Mouse (Mus musculus): ENCODE results near the gene Zfyve27. TPM values are rescaled to one million over a fixed set of nuclear protein-coding genes. Genes with fewer than 3 reads are reported as not detected.

Gene Zfyve27
- total RNA-seq, 2 experiments from 2014 or later, result 61.4 to 63.9 TPM

DNA sequence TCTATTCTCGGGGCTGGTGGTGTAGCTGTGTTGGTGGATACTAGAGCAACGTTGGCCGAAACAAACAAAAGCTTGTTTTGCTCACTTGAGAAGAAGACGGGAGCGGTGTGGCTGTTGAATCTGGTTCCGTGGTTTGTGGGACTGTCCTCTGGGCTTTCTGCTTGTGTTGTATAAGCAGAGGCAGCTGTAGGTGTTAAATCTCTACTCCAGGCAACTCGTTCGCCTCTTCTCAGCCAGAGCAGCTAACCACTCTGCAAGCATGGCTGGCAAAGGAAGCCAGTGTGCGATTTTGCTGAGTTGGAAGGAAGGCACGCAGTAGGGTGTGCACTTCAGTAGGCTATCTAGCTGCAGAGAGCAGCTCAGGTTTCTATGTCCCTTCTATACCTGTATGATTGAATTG is 62.7 kb downstream of the Zfyve27 start:
- DNase-seq (ENCODE audit: low spot score in 2 of 2), result no peak

GRCm38 (mm10) chr19:42229499-42230287 is 65.9 kb downstream of the Zfyve27 start:
- no peak for DNase-seq (ENCODE audit: low spot score in 2 of 2)

DNA sequence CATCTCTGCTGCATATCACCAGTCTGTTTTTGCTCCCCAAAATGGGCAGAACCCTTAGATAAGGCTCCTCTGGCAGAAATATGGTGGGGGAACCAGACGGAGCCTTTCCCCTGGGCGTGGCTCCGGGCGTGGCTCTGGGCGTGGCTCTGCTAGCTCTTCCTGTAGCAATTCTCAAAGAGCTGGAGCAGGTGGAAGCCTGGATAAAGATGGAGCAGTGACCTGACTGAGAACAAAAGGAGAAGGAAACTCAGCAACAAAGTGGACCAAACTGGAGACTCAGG is 66.5 kb downstream of the Zfyve27 start:
- DNase-seq (ENCODE audit: low spot score in 2 of 2), result no peak

- DNase-seq (ENCODE audit: low spot score in 2 of 2), result no peak
These were observed 67.2 kb downstream of the Zfyve27 start for GRCm38 (mm10) chr19:42230986-42231385.

- no peak for DNase-seq (ENCODE audit: low spot score in 2 of 2)
These were observed 74.0 kb downstream of the Zfyve27 start for GRCm38 (mm10) chr19:42237602-42238340.

- DNase-seq (ENCODE audit: low spot score in 2 of 2), result no peak
These were observed 74.6 kb downstream of the Zfyve27 start for GRCm38 (mm10) chr19:42238341-42238715.

DNA sequence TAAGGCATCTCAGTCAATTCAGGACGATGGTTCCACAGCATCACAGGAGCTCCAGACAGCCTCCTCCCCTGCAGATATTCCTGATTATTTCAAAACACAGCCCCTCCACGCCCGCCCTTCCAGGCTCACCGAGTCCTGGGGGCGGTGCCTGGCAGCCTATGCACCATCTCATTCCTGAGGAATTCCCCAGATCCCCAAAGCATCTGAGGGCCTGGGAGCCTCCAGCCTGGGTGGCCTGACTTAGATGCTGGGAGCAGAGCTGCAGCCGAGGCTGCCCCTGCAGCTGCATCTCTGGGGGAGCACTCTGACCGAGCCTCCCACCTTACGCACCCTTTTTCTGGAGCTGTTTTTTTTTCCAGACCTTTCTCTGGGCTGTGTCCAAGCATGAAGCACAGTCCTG is 77.1 kb downstream of the Zfyve27 start:
- no peak for DNase-seq (ENCODE audit: low spot score in 2 of 2)

GRCm38 (mm10) chr19:42243401-42243800 is 79.7 kb downstream of the Zfyve27 start:
- DNase-seq (ENCODE audit: low spot score in 2 of 2), result no peak

Other genes starting within 250 kb of the Zfyve27 start
- gene Exosc1, start 230.5 kb upstream of the Zfyve27 start, total RNA-seq (2021), result 10 to 100 TPM; 30.1 to 33.8 TPM
- 10 to 100 TPM; 43.4 to 48.4 TPM for gene Zdhhc16, start 230.5 kb upstream of the Zfyve27 start, total RNA-seq (2021)
- 10 to 100 TPM; 34.3 to 44.5 TPM for gene Mms19, start 182.8 kb upstream of the Zfyve27 start, total RNA-seq (2021)
- 10 to 100 TPM; 21.6 to 22.4 TPM for gene Ubtd1, start 182.2 kb upstream of the Zfyve27 start, total RNA-seq (2021)
- gene Ankrd2, start 128.0 kb upstream of the Zfyve27 start, total RNA-seq (2021), result 1 to 10 TPM in 1 of 2 experiments, under 1 TPM in 1; 0.36 to 2.8 TPM
- 10 to 100 TPM; 21.5 to 22.6 TPM for gene Hoga1, start 118.3 kb upstream of the Zfyve27 start, total RNA-seq (2021)
- 1 to 10 TPM; 1.5 to 1.6 TPM for gene 4933411K16Rik, start 111.7 kb upstream of the Zfyve27 start, total RNA-seq (2021)
- gene Morn4, start 77.6 kb upstream of the Zfyve27 start, total RNA-seq (2021), result 10 to 100 TPM; 15.0 to 16.0 TPM
- gene Pi4k2a, start 73.5 kb upstream of the Zfyve27 start, total RNA-seq (2021), result 10 to 100 TPM; 37.5 to 42.3 TPM
- gene Avpi1, start 34.9 kb upstream of the Zfyve27 start, total RNA-seq (2021), result 10 to 100 TPM; 15.1 to 15.3 TPM
- gene Marveld1, start 16.6 kb upstream of the Zfyve27 start, total RNA-seq (2021), result 10 to 100 TPM; 45.5 to 47.2 TPM
- 1 to 10 TPM; 6.2 to 6.9 TPM for gene Sfrp5, start 38.3 kb downstream of the Zfyve27 start, total RNA-seq (2021)
- 1 to 10 TPM; 2.3 to 3.4 TPM for gene Golga7b, start 83.6 kb downstream of the Zfyve27 start, total RNA-seq (2021)